Mouse (Mus musculus): Measurements from ENCODE around the gene Fbxl2.
A peak's percentile ranks its signal among the peaks of the same experiment; 100 is the strongest.
"Not testable (repeated sequence)": the region's sequence is repeated elsewhere in the genome, so short reads cannot be mapped to it uniquely, and the experiment has no call there.

The Fbxl2 gene

DNA sequence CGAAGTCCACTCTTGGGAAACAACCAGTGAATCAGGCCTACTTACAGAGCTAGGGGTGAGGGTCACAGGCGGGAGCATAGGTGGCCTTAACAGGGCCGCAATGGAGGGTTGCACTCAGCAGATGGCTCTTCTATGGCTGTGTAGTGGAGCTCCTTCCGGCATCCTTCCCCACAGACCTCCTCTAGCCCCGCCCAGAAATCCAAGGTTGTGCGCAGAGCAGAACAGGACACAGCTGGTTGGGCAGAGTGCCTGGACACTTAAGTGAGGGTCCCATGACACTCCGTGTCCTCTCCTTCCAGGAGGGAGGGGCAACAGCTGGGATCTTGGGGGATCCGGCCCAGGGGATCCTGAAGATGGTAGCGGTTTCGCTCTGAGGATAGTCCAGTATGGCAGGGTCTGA lies at the start of gene Fbxl2:
Gene Fbxl2 (minus strand): TSS at position 164 of the 400 bp plus-strand sequence.
- DNase-seq (ENCODE audit: low read depth) = no peak

- DNase-seq (ENCODE audit: low read depth) = no peak
Observed at GRCm38 (mm10) chr9:114094854-114095253, 48.9 kb upstream of the Fbxl2 start.

- DNase-seq (ENCODE audit: low read depth) = peak; percentile 14
Observed at GRCm38 (mm10) chr9:114092188-114092587, 46.2 kb upstream of the Fbxl2 start.

GRCm38 (mm10) chr9:114088885-114089284 lies 42.9 kb upstream of the Fbxl2 start:
- DNase-seq (ENCODE audit: low read depth) = not testable (repeated sequence)

DNA sequence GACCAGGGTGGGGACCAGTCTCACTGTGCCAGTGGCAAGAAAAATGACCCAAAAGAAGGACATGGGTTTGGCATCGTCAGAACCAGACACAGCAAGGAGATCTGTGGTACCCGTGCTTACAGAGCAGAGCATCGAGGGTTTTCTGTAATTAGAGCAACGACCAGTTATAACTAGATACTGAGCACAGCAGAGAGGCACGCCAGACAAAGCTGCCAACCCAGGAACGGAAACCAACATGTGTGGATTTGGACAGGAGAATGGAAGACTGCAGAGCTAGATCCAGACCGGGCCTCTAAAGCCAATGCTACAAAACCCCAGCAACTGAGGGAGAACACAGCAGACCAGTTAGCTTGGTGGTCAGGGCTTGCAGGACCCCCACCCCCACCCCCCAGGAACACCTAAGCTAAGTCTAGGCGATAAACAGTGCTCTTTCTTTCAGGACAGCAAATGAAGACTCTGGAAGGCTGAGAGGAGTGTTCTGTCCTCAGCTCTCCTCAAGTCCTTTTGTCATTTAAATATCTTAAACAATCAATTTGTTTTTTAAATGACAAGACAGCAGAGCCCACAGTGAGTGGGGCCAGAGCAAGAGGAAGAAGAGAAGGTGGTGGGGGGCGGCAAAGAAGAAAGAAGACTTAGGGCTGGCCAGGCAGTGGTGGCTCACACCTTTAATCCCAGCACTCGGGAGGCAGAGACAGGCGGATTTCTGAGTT lies 41.3 kb upstream of the Fbxl2 start:
- DNase-seq (ENCODE audit: low read depth) = no peak

- DNase-seq (ENCODE audit: low read depth) = no peak
Observed at GRCm38 (mm10) chr9:114086422-114086821, 40.4 kb upstream of the Fbxl2 start.

- no peak for DNase-seq (ENCODE audit: low read depth)
Observed at GRCm38 (mm10) chr9:114073681-114074080, 27.7 kb upstream of the Fbxl2 start.

DNA sequence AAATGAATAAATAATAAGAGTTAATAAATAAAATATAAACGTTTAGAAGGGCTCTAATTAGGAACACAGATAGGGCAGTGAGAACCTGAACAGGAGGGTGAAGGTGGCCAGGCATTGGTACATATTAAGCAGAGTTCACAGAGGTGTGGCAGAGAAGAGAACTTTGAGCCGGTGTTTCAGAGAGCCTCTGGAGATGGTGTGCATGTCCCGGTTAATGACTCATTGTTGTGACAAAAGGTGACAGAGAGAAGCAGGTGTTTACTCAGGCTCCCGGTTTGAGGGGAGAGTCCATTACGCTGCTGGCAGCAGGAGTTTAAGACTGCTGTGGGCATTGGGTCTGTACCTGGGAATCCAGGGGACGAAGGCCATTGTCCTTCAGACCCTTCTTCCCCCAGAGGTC lies 23.4 kb upstream of the Fbxl2 start:
- DNase-seq (ENCODE audit: low read depth) = no peak

GRCm38 (mm10) chr9:114068494-114069053 lies 22.6 kb upstream of the Fbxl2 start:
- DNase-seq (ENCODE audit: low read depth) = no peak

DNA sequence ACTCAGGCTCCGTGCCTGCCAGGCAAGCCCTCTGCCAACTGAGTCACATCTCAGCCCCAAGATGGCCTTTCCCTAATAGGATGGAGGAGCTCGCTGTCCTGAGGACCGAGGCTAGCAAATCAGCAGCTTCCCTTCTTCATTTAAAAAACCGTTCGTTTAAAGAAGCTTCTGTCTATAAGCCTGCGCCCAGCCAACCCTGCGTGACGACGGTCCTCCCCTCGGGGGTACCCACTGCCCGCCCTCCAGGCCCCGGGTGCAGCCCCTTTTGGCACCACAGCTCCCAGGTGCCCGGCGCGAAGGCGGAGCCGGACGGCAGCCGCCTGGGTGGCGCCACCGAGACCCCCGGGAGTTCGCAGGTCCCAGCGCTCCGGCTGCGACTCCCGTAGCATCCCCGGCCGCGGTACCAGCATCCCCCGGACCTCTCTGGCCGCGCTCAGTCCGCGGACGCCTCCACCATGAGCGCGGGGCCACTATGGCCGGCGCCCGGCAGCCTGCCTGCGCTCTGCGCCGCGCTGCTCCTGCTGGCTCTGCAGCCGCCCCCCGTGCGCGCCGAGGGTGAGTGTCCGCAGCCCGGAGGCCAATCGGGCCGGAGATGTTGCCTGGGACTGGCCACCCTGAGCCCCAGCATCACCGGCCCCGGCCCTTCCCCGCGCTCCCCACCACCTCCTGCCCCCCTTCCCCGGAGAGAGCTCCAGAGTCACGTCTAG lies 11.3 kb upstream of the Fbxl2 start, which contains the start of gene Susd5:
Gene Susd5 (plus strand): TSS at position 51 of the 707 bp plus-strand sequence.
- no peak for DNase-seq (ENCODE audit: low read depth)

DNA sequence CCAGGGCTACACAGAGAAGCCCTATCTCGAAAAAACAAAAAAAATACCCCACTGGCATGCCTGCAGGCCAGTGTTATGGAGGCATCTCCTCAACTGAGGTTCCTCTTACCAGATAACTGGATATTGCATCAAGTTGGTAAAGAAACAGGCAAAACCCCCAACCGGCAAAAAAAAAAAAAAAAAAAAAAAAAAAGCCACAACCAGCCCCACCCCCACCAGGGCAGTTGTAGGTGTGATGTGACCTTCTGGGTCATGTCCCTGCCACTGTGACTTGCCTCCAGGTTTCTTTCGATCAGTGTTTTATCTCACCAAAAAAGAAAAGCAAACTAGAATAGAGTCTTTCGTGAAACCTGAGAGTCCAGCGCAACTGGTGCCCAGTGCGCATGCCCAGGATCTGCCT lies 6.9 kb upstream of the Fbxl2 start:
- DNase-seq (ENCODE audit: low read depth) = no peak

- no peak for DNase-seq (ENCODE audit: low read depth)
Observed at GRCm38 (mm10) chr9:114052031-114052430, 6.0 kb upstream of the Fbxl2 start.

DNA sequence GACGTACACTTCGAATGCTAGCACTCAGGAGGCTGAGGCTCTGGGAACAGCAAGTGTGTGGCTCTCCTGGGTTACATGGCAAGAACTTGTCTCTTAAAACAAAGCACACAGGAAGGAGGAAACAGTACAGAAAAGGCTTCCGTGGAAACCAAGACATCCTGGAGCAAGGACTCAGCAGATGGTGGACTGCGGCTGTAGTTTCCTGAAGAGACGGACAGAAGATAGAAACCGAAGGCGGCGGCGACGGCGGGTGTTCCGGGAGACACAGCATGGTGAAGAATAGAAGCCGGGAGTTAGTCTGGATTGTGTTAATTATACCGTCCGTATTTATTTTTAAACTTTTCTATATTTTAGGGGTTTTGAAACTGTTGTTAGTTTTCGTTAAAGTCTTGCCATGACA lies 4.8 kb upstream of the Fbxl2 start:
- no peak for DNase-seq (ENCODE audit: low read depth)

GRCm38 (mm10) chr9:114050106-114050505 lies 4.1 kb upstream of the Fbxl2 start:
- DNase-seq (ENCODE audit: low read depth) = no peak

DNA sequence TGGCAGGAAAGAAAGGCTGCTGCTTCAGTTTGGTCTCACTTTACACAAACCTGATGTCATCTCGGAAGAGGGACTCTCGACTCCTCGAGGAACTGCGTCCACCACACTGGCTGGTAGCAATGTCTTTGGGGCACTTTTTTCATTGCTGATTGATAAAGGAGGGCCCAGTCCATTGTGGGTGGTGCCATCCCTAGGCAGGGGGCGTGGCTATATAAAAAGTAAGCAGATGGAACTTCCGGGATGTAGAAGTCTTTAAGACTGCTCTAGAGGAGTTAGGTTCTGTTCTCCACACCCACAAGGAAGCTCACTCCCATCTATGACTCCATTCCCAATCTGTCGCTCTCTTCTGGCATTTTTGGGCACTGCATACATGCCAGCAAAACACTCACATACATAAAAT lies 685 bp upstream of the Fbxl2 start:
- no peak for DNase-seq (ENCODE audit: low read depth)

DNA sequence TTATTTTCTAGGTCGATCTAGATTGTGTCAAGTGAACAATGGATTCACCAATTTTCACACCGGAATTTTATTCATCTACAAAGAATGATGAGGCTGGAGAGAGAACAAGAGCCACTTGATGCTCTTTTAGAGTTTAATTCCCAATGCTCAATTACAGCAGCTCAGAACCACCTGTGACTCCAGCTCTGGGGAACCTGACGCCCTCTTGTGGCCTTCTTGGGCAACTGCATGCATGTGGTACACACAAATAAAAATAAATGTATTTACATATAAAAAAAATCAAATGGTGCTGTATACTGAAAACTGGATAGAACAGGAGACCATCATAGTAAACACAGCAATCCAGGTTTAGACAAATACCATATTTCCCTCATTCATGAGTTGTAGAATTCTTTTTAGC lies 1.5 kb downstream of the Fbxl2 start:
- peak; percentile 41 for DNase-seq (ENCODE audit: low read depth)

- DNase-seq (ENCODE audit: low read depth) = no peak
Observed at GRCm38 (mm10) chr9:114042490-114042889, 3.5 kb downstream of the Fbxl2 start.

GRCm38 (mm10) chr9:114040945-114041344 lies 5.0 kb downstream of the Fbxl2 start:
- peak; percentile 11 for DNase-seq (ENCODE audit: low read depth)

DNA sequence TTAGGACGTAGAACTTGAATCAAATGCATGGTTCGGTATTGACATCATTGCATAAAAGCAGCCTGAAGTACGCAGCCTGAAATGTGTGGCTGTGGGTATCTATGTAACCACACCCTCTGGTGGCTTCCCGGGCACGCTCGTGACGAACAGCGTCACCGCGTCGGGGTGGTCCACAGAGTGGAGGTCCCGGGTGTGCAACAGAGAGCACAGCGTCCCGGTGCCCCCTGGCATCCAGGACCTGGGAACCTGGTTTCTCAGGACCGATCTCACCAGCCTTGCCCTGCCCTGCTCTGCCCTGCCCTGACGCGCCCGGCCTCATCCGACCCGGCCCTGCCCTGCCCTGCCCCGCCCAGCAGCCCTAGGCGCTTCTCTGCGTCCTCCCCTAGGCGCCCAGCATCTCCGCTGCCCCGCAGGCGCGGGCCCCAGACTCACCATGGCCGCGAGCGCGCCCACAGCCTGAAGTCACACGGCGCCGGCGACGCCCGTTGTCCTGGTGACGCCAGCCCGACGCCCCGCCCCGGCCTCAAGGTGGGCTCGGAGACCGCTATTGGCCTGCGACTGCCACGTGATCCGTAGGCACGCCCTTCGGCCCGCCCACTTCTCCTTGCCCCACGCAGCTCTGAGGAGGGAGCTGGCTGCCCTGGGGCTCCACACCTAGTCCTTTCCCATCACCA lies 19.6 kb downstream of the Fbxl2 start:
- DNase-seq (ENCODE audit: low read depth) = peak; percentile 91

DNA sequence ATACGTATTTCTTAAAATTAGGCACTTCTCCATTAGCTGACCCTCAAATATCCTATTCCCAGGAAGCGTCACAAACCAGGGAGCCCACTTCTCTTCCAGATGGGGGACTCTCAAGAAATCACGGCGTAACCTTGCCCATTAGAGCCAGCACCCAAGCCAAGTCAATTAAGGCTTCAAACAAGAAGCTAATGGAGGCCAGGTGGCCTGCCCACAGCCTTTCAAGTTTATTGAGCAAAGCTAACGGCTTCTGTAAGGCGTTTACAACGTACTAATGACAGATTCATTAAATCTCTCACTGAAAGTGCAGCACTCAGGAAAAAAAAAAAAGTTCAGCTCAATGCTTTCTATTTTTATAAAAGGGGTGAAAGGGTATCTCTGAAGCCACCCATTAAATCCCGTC lies 20.1 kb downstream of the Fbxl2 start:
- DNase-seq (ENCODE audit: low read depth) = peak; percentile 8

- no peak for DNase-seq (ENCODE audit: low read depth)
Observed at GRCm38 (mm10) chr9:114025182-114025581, 20.8 kb downstream of the Fbxl2 start.

DNA sequence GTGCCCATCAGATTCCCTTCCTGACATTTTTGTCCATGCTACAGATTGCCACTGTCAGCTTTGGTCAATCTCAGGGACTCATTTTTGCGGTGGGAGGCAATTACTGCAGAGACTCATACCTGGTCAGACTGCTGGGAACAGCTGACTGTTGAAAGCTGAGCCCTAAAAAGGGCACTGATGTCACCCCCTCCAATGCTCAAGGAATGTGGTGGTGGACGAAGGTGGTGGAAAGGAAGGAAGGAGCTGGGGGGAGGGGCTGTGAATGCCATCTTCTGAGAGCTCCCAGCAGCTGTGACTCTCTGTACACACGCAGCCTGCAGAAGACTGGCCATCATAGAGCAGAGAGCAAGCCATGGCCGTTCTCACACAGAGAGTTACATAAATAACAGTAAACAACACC lies 23.9 kb downstream of the Fbxl2 start:
- no peak for DNase-seq (ENCODE audit: low read depth)

Measured in NIH3T3 (cell line).